Mouse (Mus musculus): ENCODE measurements around the gene Neb.

Gene Neb

GRCm38 (mm10) chr2:52378448-52378804 is at the start of gene Neb:
Gene Neb (minus strand): TSS chr2:52378474.
- DNase-seq = peak; percentile 9 to 11

- DNase-seq = no peak
Observed at GRCm38 (mm10) chr2:52427383-52427782, 49.1 kb upstream of the Neb start.

GRCm38 (mm10) chr2:52426041-52426440 is 47.8 kb upstream of the Neb start:
- no peak for DNase-seq

GRCm38 (mm10) chr2:52425523-52425795 is 47.2 kb upstream of the Neb start:
- DNase-seq = no peak

- peak; percentile 97 to 98 for DNase-seq
Observed at GRCm38 (mm10) chr2:52424747-52425522, 46.7 kb upstream of the Neb start, which contains the start of gene Arl5a. Gene Arl5a (minus strand): TSS chr2:52424901.

- peak in 1 of 2 experiments; percentile 58 for DNase-seq
Observed at GRCm38 (mm10) chr2:52424248-52424728, 46.0 kb upstream of the Neb start.

GRCm38 (mm10) chr2:52423611-52424247 is 45.5 kb upstream of the Neb start:
- DNase-seq = no peak

DNA sequence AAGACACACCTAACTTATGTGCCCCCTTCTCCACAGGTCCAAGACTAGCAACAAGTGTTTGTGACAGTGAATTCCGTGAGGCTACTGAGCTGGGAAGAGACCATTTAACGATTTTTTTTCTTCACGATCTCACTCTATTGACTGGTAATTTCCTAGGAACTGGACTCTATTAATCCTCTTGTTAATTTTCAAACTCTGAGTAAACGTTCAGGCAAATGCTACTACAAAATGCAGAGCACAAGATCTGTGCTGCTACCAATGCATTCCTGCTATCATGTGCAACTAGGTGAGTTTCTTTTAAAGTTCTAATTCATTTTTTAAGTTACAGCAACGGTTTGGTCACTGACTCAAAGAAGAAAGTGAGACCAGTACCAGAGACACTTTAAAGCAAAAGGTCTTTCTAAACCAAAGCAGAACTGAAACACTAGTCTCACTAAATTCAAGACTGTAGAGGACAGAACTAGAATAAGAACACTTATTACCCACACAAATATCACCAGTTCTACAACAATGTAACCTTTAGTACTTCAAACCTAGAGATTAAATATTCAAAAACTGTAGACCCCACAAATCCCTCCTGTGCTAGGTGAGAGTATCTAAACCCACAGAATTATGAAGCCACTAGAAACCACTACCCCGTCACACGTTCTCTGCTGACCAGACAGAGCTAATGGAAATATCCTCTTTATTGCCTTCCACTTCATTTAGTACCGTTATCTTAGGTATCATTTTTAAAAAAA is 44.8 kb upstream of the Neb start:
- no peak for DNase-seq

DNA sequence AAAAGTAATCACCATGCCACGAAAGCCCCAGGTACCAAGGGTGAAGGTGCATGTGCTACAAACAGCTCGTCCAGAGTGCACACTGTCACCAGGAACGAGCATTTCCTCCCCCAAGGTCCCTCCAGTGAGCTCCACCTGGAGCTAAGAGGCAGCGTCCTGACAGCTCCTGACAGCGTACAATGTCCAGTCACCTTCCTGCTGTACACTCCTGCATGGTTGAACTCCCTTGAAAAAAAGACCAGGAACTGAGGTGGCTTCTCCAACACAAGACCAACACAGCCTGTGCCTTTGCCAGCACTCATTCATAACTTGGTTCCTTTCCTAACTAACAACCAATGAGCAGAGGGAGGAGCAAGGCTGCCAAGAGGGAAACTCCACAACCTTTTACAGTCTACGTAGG is 42.9 kb upstream of the Neb start:
- no peak for DNase-seq

- DNase-seq = no peak
Observed at GRCm38 (mm10) chr2:52420001-52420710, 41.9 kb upstream of the Neb start.

- no peak for DNase-seq
Observed at GRCm38 (mm10) chr2:52419295-52419694, 41.0 kb upstream of the Neb start.

DNA sequence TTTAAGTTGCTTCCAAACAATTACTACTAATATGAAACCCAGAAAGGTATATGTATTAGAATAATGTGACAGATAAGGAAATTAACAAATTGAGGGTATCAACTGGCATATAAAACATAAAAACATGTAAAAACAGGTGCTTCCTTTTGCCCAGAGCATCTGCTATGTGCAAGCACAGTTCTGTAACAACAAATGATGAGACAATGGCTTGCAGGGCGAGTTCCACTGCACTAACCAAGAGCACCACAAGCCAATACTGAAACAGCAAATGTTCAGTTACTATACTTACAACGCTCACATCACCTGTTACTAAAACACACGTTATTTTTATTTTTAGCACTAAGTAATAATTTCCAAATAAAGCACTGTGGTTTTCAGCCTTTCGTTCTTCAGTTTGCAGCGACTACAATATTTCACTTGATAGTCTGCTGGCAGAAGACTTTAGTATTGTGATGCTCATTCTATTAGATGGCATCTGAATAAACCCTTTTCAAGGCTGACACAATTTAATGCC is 34.3 kb upstream of the Neb start:
- no peak for DNase-seq

- no peak for DNase-seq
Observed at GRCm38 (mm10) chr2:52406480-52406879, 28.2 kb upstream of the Neb start.

DNA sequence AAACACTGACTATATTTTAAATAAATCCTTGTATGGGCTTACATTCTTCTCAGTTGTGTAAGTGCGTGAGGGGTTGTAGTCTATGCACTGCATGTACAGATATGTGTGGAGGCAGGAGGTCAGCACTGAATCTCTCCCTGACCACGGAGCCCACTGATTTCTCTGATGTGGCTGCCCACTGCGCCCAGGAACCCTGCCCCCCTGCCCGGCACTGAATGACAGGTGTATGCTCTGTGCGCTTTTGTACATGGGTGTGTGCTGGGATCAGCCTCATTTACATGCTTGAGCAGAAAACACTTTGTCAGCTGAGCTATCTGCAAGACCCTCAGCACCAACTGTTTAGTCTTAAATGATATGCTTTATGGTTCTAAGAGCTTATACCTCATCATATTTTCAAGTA is 27.0 kb upstream of the Neb start:
- no peak for DNase-seq

DNA sequence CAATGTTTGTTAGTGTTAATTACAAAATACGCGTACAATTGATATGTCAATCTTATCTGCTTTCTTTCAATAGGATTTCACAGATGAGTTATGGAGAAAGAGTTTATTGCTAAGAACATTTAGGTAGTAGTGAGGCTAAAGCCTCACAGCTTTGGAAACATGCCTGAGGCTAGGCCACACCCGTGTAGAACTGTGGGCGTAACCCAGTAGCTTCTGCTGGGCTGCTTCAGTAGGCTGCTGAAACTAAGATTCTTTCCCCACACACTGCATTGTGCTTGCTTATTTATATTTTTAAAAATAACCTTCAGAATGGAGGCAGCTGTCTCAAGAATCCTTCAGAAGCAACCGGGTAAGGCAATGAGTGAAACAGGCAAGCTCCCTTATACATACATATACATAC is 16.3 kb upstream of the Neb start:
- DNase-seq = no peak

DNA sequence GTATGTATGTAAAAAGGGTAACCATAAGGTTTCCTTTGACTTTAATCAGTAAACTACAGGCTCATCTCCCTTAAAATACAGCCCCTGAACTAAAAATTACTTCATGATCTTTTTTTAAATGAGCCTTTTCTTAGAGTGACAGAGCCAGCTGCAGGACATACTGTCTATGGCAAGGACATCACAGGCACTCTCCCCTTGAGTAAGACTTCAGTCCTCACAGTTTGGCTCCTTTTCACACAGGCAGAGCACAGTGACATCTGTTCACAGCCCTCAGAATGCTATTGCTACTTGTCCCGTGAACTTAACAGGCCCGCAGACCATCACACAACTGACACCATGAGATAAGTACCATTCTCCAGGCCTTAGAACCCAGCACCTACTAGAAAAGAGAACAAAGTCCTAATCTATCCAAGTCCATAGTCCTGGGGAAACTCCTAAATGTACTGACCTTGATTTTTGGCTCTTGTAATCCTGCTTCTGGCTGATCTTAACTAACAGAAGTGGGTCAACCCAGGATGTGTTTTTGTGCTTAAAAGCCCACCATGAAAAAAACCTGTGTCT is 12.2 kb upstream of the Neb start:
- DNase-seq = no peak

DNA sequence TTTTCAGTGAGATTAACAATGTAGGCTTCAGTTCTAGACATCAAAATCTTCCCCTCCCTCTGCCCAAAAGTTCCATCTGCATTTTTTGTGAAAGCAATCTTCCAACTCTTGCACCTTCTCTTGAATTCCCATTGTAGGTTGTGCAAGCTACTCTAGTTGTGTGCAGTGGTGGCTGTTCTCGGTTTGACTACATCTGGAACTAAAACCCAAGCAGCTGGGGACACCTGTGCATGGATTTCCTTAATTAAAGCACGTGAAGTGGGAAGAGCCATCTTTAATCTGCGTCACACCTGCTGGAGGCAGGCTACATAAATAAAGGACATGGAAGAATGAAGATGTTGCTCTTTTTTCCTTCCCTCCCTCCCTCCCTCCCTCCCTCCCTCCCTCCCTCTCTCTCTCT is 11.7 kb upstream of the Neb start:
- no peak for DNase-seq

GRCm38 (mm10) chr2:52386451-52386850 is 8.2 kb upstream of the Neb start:
- no peak for DNase-seq

DNA sequence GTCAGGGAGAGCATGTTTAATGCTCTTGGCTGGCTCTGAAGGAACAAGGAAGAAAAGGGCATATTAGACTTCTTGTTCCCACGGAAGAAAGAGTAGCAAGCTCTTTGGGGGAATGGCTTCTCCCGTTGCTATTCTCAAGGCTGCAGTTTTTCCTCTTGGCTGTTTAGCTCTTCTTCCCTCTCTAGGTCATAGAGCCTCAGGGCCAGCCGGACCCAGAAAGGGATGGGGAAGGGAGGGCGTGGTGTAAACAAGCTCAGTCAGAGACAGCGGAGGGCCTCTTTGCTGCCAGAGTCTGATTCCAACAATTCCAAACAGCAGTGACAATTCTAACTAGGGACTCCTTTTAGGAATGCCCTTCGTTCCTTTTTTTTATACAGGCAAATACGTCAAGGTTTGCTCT is 7.8 kb upstream of the Neb start:
- no peak for DNase-seq

DNA sequence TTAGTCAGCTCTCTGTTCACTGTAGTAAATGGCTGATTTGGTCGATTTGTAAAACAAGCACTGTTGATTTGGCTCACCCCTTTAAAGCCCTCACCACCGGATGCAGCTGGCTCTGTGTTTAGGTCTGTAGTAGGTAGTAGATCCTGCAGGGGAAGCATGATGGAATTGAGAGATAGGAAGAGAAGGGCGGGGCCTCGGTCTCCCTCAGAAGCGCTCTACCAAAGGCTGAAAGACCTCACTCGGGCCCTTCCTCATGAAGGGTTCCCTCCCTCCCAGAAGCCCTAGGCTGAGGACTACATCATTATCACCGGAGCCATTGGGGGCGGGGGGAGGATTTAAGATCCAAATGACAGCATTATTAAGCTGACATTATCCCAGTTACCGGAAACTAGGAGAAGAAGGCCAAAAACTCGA is 581 bp upstream of the Neb start:
- DNase-seq = peak; percentile 2

- no peak for DNase-seq
Observed at GRCm38 (mm10) chr2:52377706-52378447, 397 bp downstream of the Neb start.

- no peak for DNase-seq
Observed at GRCm38 (mm10) chr2:52374706-52375105, 3.6 kb downstream of the Neb start.
